Mouse (Mus musculus): Measurements from ENCODE around the gene Heatr5a. TPM values are rescaled to one million over a fixed set of nuclear protein-coding genes. Genes with fewer than 3 reads are reported as not detected.

The Heatr5a gene
- polyA plus RNA-seq, 1 experiment = 13.4 TPM

GRCm38 (mm10) chr12:51867076-51867475 is 104.0 kb downstream of the Heatr5a start:
- H3K27ac ChIP-seq (ENCODE audit: insufficient read depth, low read depth, low read length) = no peak overlapping the region
- H3K4me3 ChIP-seq (ENCODE audit: insufficient read depth, low read depth, low read length) = no peak overlapping the region
- DNase-seq = no peak
- H3K36me3 ChIP-seq (ENCODE audit: control insufficient read depth, insufficient read depth, low read length) = no peaks in the 10 kb centered on the region
- H3K27me3 ChIP-seq (replicated peaks; ENCODE audit: control insufficient read depth, insufficient read depth, low read length) = no peaks in the 10 kb centered on the region
- TF ChIP-seq CTCF (conservative IDR thresholded peaks at IDR 0.05; ENCODE audit: insufficient read depth, insufficient read length, low read depth, low read length) (no peak), POLR2A (IDR thresholded peaks at IDR 0.05; ENCODE audit: low read depth, low read length) (no peak)
- H3K4me1 ChIP-seq (ENCODE audit: control insufficient read depth, insufficient read depth, low read length) = peaks cover 46% of the 10 kb centered on the region
- WGBS = 88% methylated on average over 8 of the region's 8 CpGs

- WGBS = 54% methylated on average over 13 of the region's 13 CpGs
- no peaks in the 10 kb centered on the region for H3K36me3 ChIP-seq (ENCODE audit: control insufficient read depth, insufficient read depth, low read length)
- peaks cover 46% of the 10 kb centered on the region for H3K4me1 ChIP-seq (ENCODE audit: control insufficient read depth, insufficient read depth, low read length)
- H3K27me3 ChIP-seq (replicated peaks; ENCODE audit: control insufficient read depth, insufficient read depth, low read length) = no peaks in the 10 kb centered on the region
- TF ChIP-seq POLR2A (IDR thresholded peaks at IDR 0.05; ENCODE audit: low read depth, low read length) (no peak), CTCF (conservative IDR thresholded peaks at IDR 0.05; ENCODE audit: insufficient read depth, insufficient read length, low read depth, low read length) (no peak)
- H3K4me3 ChIP-seq (ENCODE audit: insufficient read depth, low read depth, low read length) = no peak overlapping the region
- peak; percentile 51 for DNase-seq
- H3K27ac ChIP-seq (ENCODE audit: insufficient read depth, low read depth, low read length) = peak overlapping the region; percentile 75
Observed at GRCm38 (mm10) chr12:51866226-51866910, 104.8 kb downstream of the Heatr5a start.

- 47% methylated on average over 4 of the region's 4 CpGs for WGBS
- peak overlapping the region; percentile 75 for H3K27ac ChIP-seq (ENCODE audit: insufficient read depth, low read depth, low read length)
- peaks cover 46% of the 10 kb centered on the region for H3K4me1 ChIP-seq (ENCODE audit: control insufficient read depth, insufficient read depth, low read length)
- no peaks in the 10 kb centered on the region for H3K27me3 ChIP-seq (replicated peaks; ENCODE audit: control insufficient read depth, insufficient read depth, low read length)
- TF ChIP-seq CTCF (conservative IDR thresholded peaks at IDR 0.05; ENCODE audit: insufficient read depth, insufficient read length, low read depth, low read length) = no peak
- TF ChIP-seq POLR2A (IDR thresholded peaks at IDR 0.05; ENCODE audit: low read depth, low read length) = no peak
- H3K4me3 ChIP-seq (ENCODE audit: insufficient read depth, low read depth, low read length) = no peak overlapping the region
- DNase-seq = peak; percentile 47
- H3K36me3 ChIP-seq (ENCODE audit: control insufficient read depth, insufficient read depth, low read length) = no peaks in the 10 kb centered on the region
Observed at GRCm38 (mm10) chr12:51865790-51866179, 105.3 kb downstream of the Heatr5a start.

GRCm38 (mm10) chr12:51865061-51865789 is 105.9 kb downstream of the Heatr5a start:
- 48% methylated on average over 9 of the region's 9 CpGs for WGBS
- TF ChIP-seq POLR2A (IDR thresholded peaks at IDR 0.05; ENCODE audit: low read depth, low read length) (no peak), CTCF (conservative IDR thresholded peaks at IDR 0.05; ENCODE audit: insufficient read depth, insufficient read length, low read depth, low read length) (no peak)
- Histone ChIP-seq H3K27me3 (replicated peaks; ENCODE audit: control insufficient read depth, insufficient read depth, low read length) (no peaks in the 10 kb centered on the region), H3K36me3 (ENCODE audit: control insufficient read depth, insufficient read depth, low read length) (no peaks in the 10 kb centered on the region), H3K27ac (ENCODE audit: insufficient read depth, low read depth, low read length) (peak overlapping the region; percentile 75), H3K4me3 (ENCODE audit: insufficient read depth, low read depth, low read length) (no peak overlapping the region), H3K4me1 (ENCODE audit: control insufficient read depth, insufficient read depth, low read length) (peaks cover 43% of the 10 kb centered on the region)
- peak; percentile 25 for DNase-seq

- Histone ChIP-seq H3K4me3 (ENCODE audit: insufficient read depth, low read depth, low read length) (no peak overlapping the region), H3K4me1 (ENCODE audit: control insufficient read depth, insufficient read depth, low read length) (peaks cover 38% of the 10 kb centered on the region), H3K27ac (ENCODE audit: insufficient read depth, low read depth, low read length) (peak overlapping the region; percentile 84), H3K27me3 (replicated peaks; ENCODE audit: control insufficient read depth, insufficient read depth, low read length) (no peaks in the 10 kb centered on the region), H3K36me3 (ENCODE audit: control insufficient read depth, insufficient read depth, low read length) (no peaks in the 10 kb centered on the region)
- WGBS = 57% methylated on average over 14 of the region's 14 CpGs
- TF ChIP-seq CTCF (conservative IDR thresholded peaks at IDR 0.05; ENCODE audit: insufficient read depth, insufficient read length, low read depth, low read length) (no peak), POLR2A (IDR thresholded peaks at IDR 0.05; ENCODE audit: low read depth, low read length) (no peak)
- peak; percentile 70 for DNase-seq
Observed at GRCm38 (mm10) chr12:51863116-51864002, 107.8 kb downstream of the Heatr5a start.

- Histone ChIP-seq H3K27ac (ENCODE audit: insufficient read depth, low read depth, low read length) (no peak overlapping the region), H3K4me3 (ENCODE audit: insufficient read depth, low read depth, low read length) (no peak overlapping the region), H3K4me1 (ENCODE audit: control insufficient read depth, insufficient read depth, low read length) (peaks cover 7% of the 10 kb centered on the region), H3K27me3 (replicated peaks; ENCODE audit: control insufficient read depth, insufficient read depth, low read length) (no peaks in the 10 kb centered on the region), H3K36me3 (ENCODE audit: control insufficient read depth, insufficient read depth, low read length) (no peaks in the 10 kb centered on the region)
- TF ChIP-seq POLR2A (IDR thresholded peaks at IDR 0.05; ENCODE audit: low read depth, low read length) (no peak), CTCF (conservative IDR thresholded peaks at IDR 0.05; ENCODE audit: insufficient read depth, insufficient read length, low read depth, low read length) (no peak)
- no peak for DNase-seq
- 72% methylated on average over 13 of the region's 13 CpGs for WGBS
Observed at GRCm38 (mm10) chr12:51858134-51859028, 112.7 kb downstream of the Heatr5a start.

Measured in kidney, adult 2 months (tissue).